Mouse (Mus musculus) midbrain, postnatal 0 days (tissue): ENCODE results near the gene Zfp366. TPM values are rescaled to one million over a fixed set of nuclear protein-coding genes. Genes with fewer than 3 reads are reported as not detected.

Experiments
- ATAC-seq: fragments of 200-750 bp; cut with Nextera tagmentation; 2 replicates; pipeline ENCODE4 v1.8.0; 2017; ENCODE audit warnings: moderate number of reproducible peaks, mild to moderate bottlenecking, moderate TSS enrichment, moderate library complexity; ENCODE audit not compliant: low FRiP score
- DNase-seq: peaks from one replicate; pipeline ENCODE4 v3.0.0-alpha.2; 2015; ENCODE audit warnings: low spot score
- H3K27ac ChIP-seq: fragments of 300-500 bp; sonication (generic); 2 replicates; pipeline ENCODE4 v1.5.1; 2014; ENCODE audit warnings: low read depth, mild to moderate bottlenecking, low read length, mixed read lengths
- H3K27me3 ChIP-seq: fragments of 300-500 bp; sonication (generic); 2 replicates; pipeline ENCODE4 v1.6.1; 2014; ENCODE audit warnings: low read length, control low read depth, mixed read lengths; ENCODE audit not compliant: insufficient read depth
- H3K36me3 ChIP-seq: fragments of 300-500 bp; sonication (generic); 2 replicates; pipeline ENCODE4 v1.6.1; 2014; ENCODE audit warnings: low read length, control low read depth, mixed read lengths; ENCODE audit not compliant: insufficient read depth
- H3K4me1 ChIP-seq: fragments of 300-500 bp; sonication (generic); 2 replicates; pipeline ENCODE4 v1.6.1; 2014; ENCODE audit warnings: mild to moderate bottlenecking, control low read depth, antibody characterized with exemption, low read length, mixed read lengths; ENCODE audit not compliant: insufficient read depth
- H3K4me2 ChIP-seq: fragments of 300-500 bp; sonication (generic); 2 replicates; pipeline ENCODE4 v1.6.1; 2014; ENCODE audit warnings: low read depth, mild to moderate bottlenecking, low read length, mixed read lengths; ENCODE audit not compliant: poor library complexity, severe bottlenecking
- H3K4me3 ChIP-seq: fragments of 300-500 bp; sonication (generic); 2 replicates; pipeline ENCODE4 v1.5.1; 2014; ENCODE audit warnings: low read depth, mild to moderate bottlenecking, low read length, moderate library complexity
- H3K9ac ChIP-seq: fragments of 300-500 bp; sonication (generic); replicated peaks from 2 replicates; pipeline ENCODE4 v1.6.1; 2014; ENCODE audit warnings: mild to moderate bottlenecking, low read length, moderate library complexity, mixed read lengths; ENCODE audit not compliant: poor library complexity, severe bottlenecking
- H3K9me3 ChIP-seq: fragments of 300-500 bp; sonication (generic); 2 replicates; pipeline ENCODE4 v1.6.1; 2016; ENCODE audit warnings: low read length, control low read depth
- CTCF ChIP-seq: IDR thresholded peaks from 2 replicates; pipeline ENCODE4 v1.5.1; 2016; ENCODE audit warnings: antibody characterized with exemption, mild to moderate bottlenecking
- WGBS: fragments of 180-500 bp; shearing (Covaris S2); extraction: QIAGEN DNeasy Blood & Tissue Kit; methylation state at CpG from one replicate; pipeline ENCODE4 v1.1.7; 2014; 5-methylcytosine and 5-hydroxymethylcytosine counted together
- polyA plus RNA-seq: library from polyadenylated mRNA; unstranded; fragments of >200 nt; fragmentation: Nextera tagmentation; extraction: Ambion mirVana; gene quantifications from 2 replicates; pipeline ENCODE4 v1.2.1, GENCODE M21; 2015
- total RNA-seq: library from RNA; depleted of rRNA; stranded (reverse); fragments of >200 nt; gene quantifications from 2 replicates; pipeline ENCODE4 v1.2.3, GENCODE M21; 2014

The Zfp366 gene
- total and polyA plus RNA-seq, 2 experiments from 2014 or later = 0.30 to 1.9 TPM

GRCm38 (mm10) chr13:99284400-99285160, 100.0 kb downstream of the Zfp366 start:
- Histone ChIP-seq H3K9me3 (no peaks in the 10 kb centered on the region), H3K27me3 (no peaks in the 10 kb centered on the region), H3K4me1 (peaks cover 5% of the 10 kb centered on the region), H3K36me3 (no peaks in the 10 kb centered on the region), H3K4me2 (peak overlapping the region; percentile 15; the same call in 1 of the 2 replicates), H3K4me3 (no peak overlapping the region), H3K27ac (peak overlapping the region; percentile 71), H3K9ac (no peak overlapping the region)
- no peak for TF ChIP-seq CTCF
- peak; percentile 95 for DNase-seq
- ATAC-seq = peak; percentile 88
- WGBS = 29% methylated on average over 21 of the region's 21 CpGs

GRCm38 (mm10) chr13:99285241-99285640, 100.6 kb downstream of the Zfp366 start:
- H3K9ac ChIP-seq = no peak overlapping the region
- H3K4me3 ChIP-seq = no peak overlapping the region
- peaks cover 5% of the 10 kb centered on the region for H3K4me1 ChIP-seq
- 30% methylated on average over 2 of the region's 2 CpGs for WGBS
- H3K4me2 ChIP-seq = no peak overlapping the region
- peak overlapping the region; percentile 71; the same call in 1 of the 2 replicates for H3K27ac ChIP-seq
- ATAC-seq (no peak), DNase-seq (no peak)
- no peak for TF ChIP-seq CTCF
- no peaks in the 10 kb centered on the region for H3K36me3 ChIP-seq
- no peaks in the 10 kb centered on the region for H3K9me3 ChIP-seq
- H3K27me3 ChIP-seq = no peaks in the 10 kb centered on the region

- H3K4me1 ChIP-seq = peaks cover 5% of the 10 kb centered on the region
- no peaks in the 10 kb centered on the region for H3K27me3 ChIP-seq
- H3K36me3 ChIP-seq = no peaks in the 10 kb centered on the region
- H3K4me2 ChIP-seq = no peak overlapping the region
- ATAC-seq = no peak
- WGBS = 94% methylated on average over 4 of the region's 4 CpGs
- DNase-seq = no peak
- no peak for TF ChIP-seq CTCF
- H3K4me3 ChIP-seq = no peak overlapping the region
- H3K27ac ChIP-seq = no peak overlapping the region
- no peaks in the 10 kb centered on the region for H3K9me3 ChIP-seq
- H3K9ac ChIP-seq = no peak overlapping the region
Measured at GRCm38 (mm10) chr13:99287207-99287606, 102.6 kb downstream of the Zfp366 start.

- H3K27me3 ChIP-seq = no peaks in the 10 kb centered on the region
Measured at GRCm38 (mm10) chr13:99287786-99288185, 103.2 kb downstream of the Zfp366 start.

GRCm38 (mm10) chr13:99290766-99291165, 106.1 kb downstream of the Zfp366 start:
- Histone ChIP-seq H3K9ac (no peak overlapping the region), H3K27ac (no peak overlapping the region), H3K4me3 (no peak overlapping the region), H3K4me2 (no peak overlapping the region), H3K9me3 (no peaks in the 10 kb centered on the region), H3K4me1 (no peaks in the 10 kb centered on the region), H3K36me3 (no peaks in the 10 kb centered on the region), H3K27me3 (no peaks in the 10 kb centered on the region)
- ATAC-seq = no peak
- DNase-seq = no peak
- TF ChIP-seq CTCF = no peak
- WGBS = 95% methylated on average over 8 of the region's 8 CpGs

More at GRCm38 (mm10) chr13:99287786-99288185, 103.2 kb downstream of the Zfp366 start:
- H3K4me3 ChIP-seq = no peak overlapping the region
- H3K27ac ChIP-seq = no peak overlapping the region
- no peak for DNase-seq
- no peak for ATAC-seq
- peaks cover 5% of the 10 kb centered on the region for H3K4me1 ChIP-seq
- TF ChIP-seq CTCF = no peak
- no peaks in the 10 kb centered on the region for H3K9me3 ChIP-seq
- no peaks in the 10 kb centered on the region for H3K36me3 ChIP-seq
- WGBS = 90% methylated on average over 9 of the region's 9 CpGs
- no peak overlapping the region for H3K9ac ChIP-seq
- no peak overlapping the region for H3K4me2 ChIP-seq

GRCm38 (mm10) chr13:99294176-99294575, 109.6 kb downstream of the Zfp366 start:
- Histone ChIP-seq H3K4me3 (no peak overlapping the region), H3K9me3 (no peaks in the 10 kb centered on the region), H3K4me1 (no peaks in the 10 kb centered on the region), H3K4me2 (no peak overlapping the region), H3K36me3 (no peaks in the 10 kb centered on the region), H3K27me3 (no peaks in the 10 kb centered on the region), H3K9ac (no peak overlapping the region), H3K27ac (no peak overlapping the region)
- DNase-seq (no peak), ATAC-seq (no peak)
- WGBS = 94% methylated on average over 13 of the region's 13 CpGs
- no peak for TF ChIP-seq CTCF
